Mouse (Mus musculus): ENCODE measurements around the gene Ppif.

GRCm38 (mm10) chr14:25746971-25747945 is 53.3 kb downstream of the Ppif start:
- TF ChIP-seq POLR2A (IDR thresholded peaks at IDR 0.05; ENCODE audit: low read depth, low read length) (no peak), CTCF (IDR thresholded peaks at IDR 0.05; ENCODE audit: borderline replicate concordance, insufficient read depth, low read length) (no peak)
